Mouse (Mus musculus) megakaryocyte, embryonic 14.5 days (primary cell): Measurements from ENCODE around the gene Hist1h4a.

Experiments used
- FLI1 ChIP-seq: IDR thresholded peaks from 2 replicates; pipeline ENCODE4 v1.6.1; 2012; ENCODE audit warnings: low read length, inconsistent platforms, mixed read lengths
- GATA1 ChIP-seq: IDR thresholded peaks from 3 replicates; pipeline ENCODE4 v1.6.1; 2012; ENCODE audit warnings: mixed read lengths, low read length, inconsistent platforms, borderline replicate concordance

- TF ChIP-seq GATA1 (no peak), FLI1 (no peak)
These were observed 4.2 kb downstream of the Hist1h4a start, which contains the start of gene Hist1h4b for GRCm38 (mm10) chr13:23756790-23757189.
